Mouse (Mus musculus): ENCODE measurements around the gene Atxn7l3.

- TF ChIP-seq POLR2A (IDR thresholded peaks at IDR 0.05; ENCODE audit: borderline replicate concordance, control insufficient read depth, low read depth, low read length) = no peak
- no peak for TF ChIP-seq CTCF (IDR thresholded peaks at IDR 0.05; ENCODE audit: control insufficient read depth, insufficient read depth, low read length)
Observed at GRCm38 (mm10) chr11:102329518-102329917, 33.1 kb upstream of the Atxn7l3 start.

Data from bone marrow, adult 2 months (tissue).